Mouse (Mus musculus): ENCODE results near the gene Prr15. TPM values are rescaled to one million over a fixed set of nuclear protein-coding genes. Genes with fewer than 3 reads are reported as not detected.

Gene Prr15
- polyA plus RNA-seq, 1 experiment = 11.2 TPM

Other genes starting within 250 kb of the Prr15 start
- 10.8 and 27.1 TPM in 2 replicates for gene Wipf3, start 103.8 kb downstream of the Prr15 start, polyA plus RNA-seq (2012; rRNA removed)
- gene Scrn1, start 240.7 kb downstream of the Prr15 start, polyA plus RNA-seq (2012; rRNA removed) = 4.5 and 4.9 TPM in 2 replicates